Mouse (Mus musculus) erythroid progenitor cell, adult 5-6 weeks (primary cell): ENCODE measurements around the gene Alyref. TPM values are rescaled to one million over a fixed set of nuclear protein-coding genes. Genes with fewer than 3 reads are reported as not detected.

Experiments used
- ATAC-seq: replicated peaks from 2 replicates; pipeline ENCODE4 v1.8.0; 2016; ENCODE audit warnings: moderate number of reproducible peaks, mild to moderate bottlenecking, moderate TSS enrichment, inconsistent platforms; ENCODE audit not compliant: poor library complexity, low FRiP score, severe bottlenecking
- total RNA-seq, 2 experiments: library from RNA; stranded (forward) in 1 of 2; stranded (reverse) in 1 of 2; fragments of 150-400 nt in 1 of 2; fragments of 186-747, 209-891 nt in 1 of 2; gene quantifications; 2 replicates each; pipeline versions ENCODE4 v1.2.3 to v1.2.4; 2015 to 2017; ENCODE audit warnings: low replicate concordance in 2 of 2

Alyref gene
- total RNA-seq, 2 experiments from 2014 or later, result 72.9 to 142 TPM

DNA sequence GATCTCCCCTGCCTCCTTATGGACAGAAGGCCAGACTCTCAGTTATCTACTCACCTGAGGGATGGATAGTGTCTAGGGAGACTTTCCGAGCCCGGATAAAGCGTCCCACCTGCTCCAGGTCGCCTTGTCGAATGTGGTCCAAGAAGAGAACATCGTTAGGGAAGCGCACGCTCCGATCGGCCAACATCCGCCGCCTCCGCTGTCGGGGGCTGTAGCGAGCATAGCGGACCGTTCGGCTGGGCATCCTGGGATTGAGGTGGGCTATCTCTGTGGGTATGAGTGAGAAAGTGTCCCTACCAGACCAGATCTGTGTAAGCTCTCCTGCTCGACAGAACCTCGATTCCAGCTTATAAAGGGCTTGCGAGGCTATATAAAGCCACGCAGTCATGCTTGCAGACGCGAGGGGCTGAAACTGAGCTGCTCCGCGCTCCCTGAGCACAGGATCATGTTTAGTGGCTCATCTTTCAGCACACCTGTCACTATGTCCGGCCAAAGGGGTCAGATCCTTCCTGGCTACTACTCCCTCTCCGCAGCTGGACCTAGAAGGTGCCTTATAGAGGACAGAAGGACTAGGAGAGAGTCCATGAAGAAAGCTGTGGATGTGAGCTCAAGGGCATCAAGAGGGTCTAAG is 47.2 kb downstream of the Alyref start, which contains the start of gene Ppp1r27:
Gene Ppp1r27, minus strand, starts transcription at position 323 of the 631 bp plus-strand sequence.
- ATAC-seq, result no peak

DNA sequence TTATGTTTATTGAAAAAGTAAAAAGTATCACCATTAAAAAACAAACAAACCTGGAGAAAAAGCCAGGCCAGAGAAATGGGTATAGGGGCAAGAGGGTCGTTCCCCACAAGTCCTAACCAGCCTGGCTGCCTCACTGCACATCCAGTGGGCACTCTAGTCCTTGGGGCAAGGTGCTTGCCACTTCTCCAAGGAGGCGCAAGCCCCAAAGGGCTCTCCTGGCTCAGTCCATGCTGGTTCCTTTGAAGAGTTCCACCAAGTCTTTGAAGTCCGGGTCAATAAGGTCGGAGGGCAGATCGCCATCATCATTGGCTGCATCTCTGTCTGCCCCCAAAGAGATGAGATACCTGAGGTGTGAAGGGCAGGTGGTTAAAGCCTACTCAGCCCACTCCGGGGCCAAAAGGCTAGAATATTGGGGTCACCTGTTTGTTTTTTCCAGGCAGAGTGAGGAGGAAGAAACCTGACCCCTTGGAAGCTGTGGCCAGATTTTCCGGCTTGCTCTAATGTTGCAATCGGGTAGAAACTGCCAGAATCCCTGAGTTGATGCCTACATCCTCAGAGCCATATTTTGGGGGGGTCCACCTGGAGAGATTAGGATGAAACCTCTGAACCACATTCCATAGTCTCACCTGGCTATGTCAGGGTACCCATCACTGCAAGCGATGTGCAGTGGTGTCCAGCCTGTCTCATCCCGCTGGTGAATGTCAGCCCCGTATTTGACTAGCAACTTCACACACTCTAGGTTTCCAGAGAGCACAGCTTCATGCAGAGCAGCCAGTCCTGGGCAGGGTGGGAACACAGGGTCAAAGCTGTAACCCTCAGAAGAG is 48.0 kb downstream of the Alyref start:
- no peak for ATAC-seq

DNA sequence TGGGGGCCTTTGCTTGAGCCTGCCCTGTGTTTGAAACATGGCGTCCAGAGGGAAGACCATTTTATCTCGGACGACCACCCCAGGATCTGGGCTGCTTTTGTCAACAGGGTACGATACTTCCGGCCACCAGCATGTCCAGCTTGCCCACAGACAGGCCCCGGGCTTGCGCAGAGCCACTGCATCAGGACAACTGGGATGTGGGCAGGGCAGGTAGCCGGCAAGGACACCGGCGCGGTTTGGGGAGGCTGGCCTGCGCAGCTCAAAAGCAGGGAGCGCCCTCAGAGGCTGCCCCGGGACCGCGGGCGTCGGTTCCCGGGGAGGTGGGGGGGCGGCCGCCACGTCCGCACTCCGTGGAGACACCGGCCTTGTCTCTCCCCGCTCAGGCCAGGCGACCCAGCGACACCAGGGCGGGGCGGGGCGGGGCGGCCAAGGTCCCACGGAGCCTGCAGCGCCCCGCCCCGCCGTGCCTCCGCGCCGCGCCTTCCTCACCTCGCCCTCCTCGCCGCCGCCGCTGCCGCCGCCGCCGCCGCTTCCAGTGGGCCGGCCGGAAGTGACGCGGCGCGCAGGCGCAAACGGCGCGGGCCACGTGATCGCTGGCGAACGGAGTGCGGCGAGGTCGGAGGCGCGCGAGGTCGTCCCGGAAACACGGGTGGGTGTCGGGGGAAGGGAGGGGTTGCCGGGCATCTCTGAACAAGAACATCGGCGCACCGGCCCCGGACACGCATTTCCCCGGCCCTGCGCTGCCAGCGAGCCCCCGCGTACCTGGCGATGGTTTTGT is 48.8 kb downstream of the Alyref start, which contains the start of gene Mcrip1:
Gene Mcrip1, minus strand, starts transcription at position 560 of the 778 bp plus-strand sequence.
- peak; percentile 91 for ATAC-seq

DNA sequence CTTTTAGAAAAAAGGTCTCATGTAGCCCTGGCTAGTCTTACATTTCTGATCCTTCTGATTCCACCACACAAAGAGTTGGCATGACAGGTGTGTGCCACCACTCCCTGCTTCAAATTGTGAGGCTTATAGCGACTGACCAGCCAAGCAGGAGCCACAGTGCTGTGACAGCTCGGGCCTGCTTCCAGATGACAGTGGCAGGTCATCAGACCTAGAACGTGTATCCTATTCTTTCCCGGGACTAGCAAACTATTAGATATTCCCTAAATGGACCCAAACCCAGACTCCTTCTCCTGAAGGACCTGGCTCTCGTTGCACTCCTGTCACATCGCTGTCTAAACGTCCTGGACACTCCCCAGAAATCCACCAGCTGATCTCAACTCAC is 49.4 kb downstream of the Alyref start:
- ATAC-seq, result peak; percentile 17; the same call in 1 of the 2 replicates

DNA sequence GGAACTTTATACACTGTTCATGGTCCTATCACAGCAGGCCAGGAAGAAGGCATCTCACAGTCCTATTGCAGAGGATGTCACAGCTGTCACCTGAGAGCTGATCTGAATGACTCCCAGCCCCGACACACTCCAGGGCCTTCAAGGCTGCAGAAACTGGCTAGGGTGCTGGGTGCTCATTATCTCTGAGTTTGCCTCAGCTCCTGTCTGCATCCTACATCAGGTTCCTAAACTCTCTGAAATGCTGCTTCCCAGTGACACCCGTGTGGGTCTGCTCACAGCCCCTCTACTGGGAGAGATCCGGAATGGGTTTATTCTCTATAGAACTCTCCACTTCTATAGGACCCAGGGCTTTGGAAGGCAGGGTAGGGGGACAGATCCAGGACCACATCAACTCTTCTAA is 50.0 kb downstream of the Alyref start:
- no peak for ATAC-seq

DNA sequence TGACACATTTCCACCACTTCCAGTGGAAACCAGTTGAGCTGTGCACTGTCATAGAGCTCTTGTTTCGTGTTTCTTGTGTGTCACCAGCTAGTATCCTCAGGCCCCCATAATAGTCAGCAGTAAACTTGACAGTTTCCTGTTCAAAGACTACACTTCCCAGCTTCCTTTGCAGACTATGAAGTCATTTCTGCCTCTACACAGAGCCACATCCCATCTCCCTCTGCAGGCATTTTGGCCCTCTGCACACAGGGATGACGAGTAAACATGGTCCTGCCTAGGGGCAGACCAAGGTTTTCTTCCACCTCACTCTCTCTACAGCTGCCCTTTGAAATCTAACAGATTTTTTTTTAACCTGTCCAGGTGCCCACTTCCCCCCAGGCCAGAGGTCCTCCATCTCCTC is 50.7 kb downstream of the Alyref start:
- no peak for ATAC-seq

GRCm38 (mm10) chr11:120545964-120546363 is 52.2 kb downstream of the Alyref start:
- no peak for ATAC-seq

GRCm38 (mm10) chr11:120542376-120542775 is 55.8 kb downstream of the Alyref start:
- no peak for ATAC-seq

Other genes with a start within 250 kb of the Alyref start
Only the 30 nearest of the 35 such genes appear.
- gene Nploc4, start 160.7 kb downstream of the Alyref start, total RNA-seq (2015; ENCODE audit: low replicate concordance), result 35.2 and 47.6 TPM in 2 replicates
- 63.8 and 65.8 TPM in 2 replicates for gene Nploc4, start 160.7 kb downstream of the Alyref start, total RNA-seq (2017; ENCODE audit: low replicate concordance)
- not detected in 2 replicates for gene Tspan10, start 155.7 kb downstream of the Alyref start, total RNA-seq (2015; ENCODE audit: low replicate concordance)
- 0.13 and 1.8 TPM in 2 replicates for gene Tspan10, start 155.7 kb downstream of the Alyref start, total RNA-seq (2017; ENCODE audit: low replicate concordance)
- not detected in 2 replicates for gene Pde6g, start 144.9 kb downstream of the Alyref start, total RNA-seq (2015; ENCODE audit: low replicate concordance)
- not detected in 2 replicates for gene Pde6g, start 144.9 kb downstream of the Alyref start, total RNA-seq (2017; ENCODE audit: low replicate concordance)
- 4.3 TPM in 1 of 2 replicates, not detected in the other for gene Oxld1, start 140.3 kb downstream of the Alyref start, total RNA-seq (2015; ENCODE audit: low replicate concordance)
- gene Oxld1, start 140.3 kb downstream of the Alyref start, total RNA-seq (2017; ENCODE audit: low replicate concordance), result 1.4 and 5.0 TPM in 2 replicates
- 5.8 and 26.8 TPM in 2 replicates for gene Ccdc137, start 140.2 kb downstream of the Alyref start, total RNA-seq (2015; ENCODE audit: low replicate concordance)
- 21.2 and 24.0 TPM in 2 replicates for gene Ccdc137, start 140.2 kb downstream of the Alyref start, total RNA-seq (2017; ENCODE audit: low replicate concordance)
- 13.8 and 22.0 TPM in 2 replicates for gene Arl16, start 130.8 kb downstream of the Alyref start, total RNA-seq (2015; ENCODE audit: low replicate concordance)
- 3.8 and 16.7 TPM in 2 replicates for gene Arl16, start 130.8 kb downstream of the Alyref start, total RNA-seq (2017; ENCODE audit: low replicate concordance)
- 10.8 and 17.6 TPM in 2 replicates for gene Mrpl12, start 113.8 kb downstream of the Alyref start, total RNA-seq (2015; ENCODE audit: low replicate concordance)
- gene Mrpl12, start 113.8 kb downstream of the Alyref start, total RNA-seq (2017; ENCODE audit: low replicate concordance), result 11.6 and 13.7 TPM in 2 replicates
- 7.2 and 17.6 TPM in 2 replicates for gene Slc25a10, start 106.5 kb downstream of the Alyref start, total RNA-seq (2015; ENCODE audit: low replicate concordance)
- 25.4 and 40.1 TPM in 2 replicates for gene Slc25a10, start 106.5 kb downstream of the Alyref start, total RNA-seq (2017; ENCODE audit: low replicate concordance)
- gene Gcgr, start 67.7 kb downstream of the Alyref start, total RNA-seq (2015; ENCODE audit: low replicate concordance), result not detected in 2 replicates
- gene Gcgr, start 67.7 kb downstream of the Alyref start, total RNA-seq (2017; ENCODE audit: low replicate concordance), result not detected in 2 replicates
- gene Mcrip1, start 48.6 kb downstream of the Alyref start, total RNA-seq (2015; ENCODE audit: low replicate concordance), result 19.8 and 23.5 TPM in 2 replicates
- gene Mcrip1, start 48.6 kb downstream of the Alyref start, total RNA-seq (2017; ENCODE audit: low replicate concordance), result 1.7 and 5.6 TPM in 2 replicates
- gene Ppp1r27, start 47.2 kb downstream of the Alyref start, total RNA-seq (2015; ENCODE audit: low replicate concordance), result not detected in 2 replicates
- not detected in 2 replicates for gene Ppp1r27, start 47.2 kb downstream of the Alyref start, total RNA-seq (2017; ENCODE audit: low replicate concordance)
- gene P4hb, start 25.1 kb downstream of the Alyref start, total RNA-seq (2015; ENCODE audit: low replicate concordance), result 101 and 104 TPM in 2 replicates
- gene P4hb, start 25.1 kb downstream of the Alyref start, total RNA-seq (2017; ENCODE audit: low replicate concordance), result 112 and 141 TPM in 2 replicates
- 134 and 150 TPM in 2 replicates for gene Arhgdia, start 16.7 kb downstream of the Alyref start, total RNA-seq (2015; ENCODE audit: low replicate concordance)
- 45.3 and 49.3 TPM in 2 replicates for gene Arhgdia, start 16.7 kb downstream of the Alyref start, total RNA-seq (2017; ENCODE audit: low replicate concordance)
- gene Anapc11, start 56 bp upstream of the Alyref start, total RNA-seq (2015; ENCODE audit: low replicate concordance), result 28.1 and 35.0 TPM in 2 replicates
- gene Anapc11, start 56 bp upstream of the Alyref start, total RNA-seq (2017; ENCODE audit: low replicate concordance), result 2.8 and 12.1 TPM in 2 replicates
- gene Npb, start 10.1 kb upstream of the Alyref start, total RNA-seq (2015; ENCODE audit: low replicate concordance), result not detected in 2 replicates
- not detected in 2 replicates for gene Npb, start 10.1 kb upstream of the Alyref start, total RNA-seq (2017; ENCODE audit: low replicate concordance)
- gene Pcyt2, start 19.6 kb upstream of the Alyref start, total RNA-seq (2015; ENCODE audit: low replicate concordance), result 13.3 and 14.7 TPM in 2 replicates
- gene Pcyt2, start 19.6 kb upstream of the Alyref start, total RNA-seq (2017; ENCODE audit: low replicate concordance), result 20.7 and 23.1 TPM in 2 replicates
- 59.9 and 61.3 TPM in 2 replicates for gene Sirt7, start 26.9 kb upstream of the Alyref start, total RNA-seq (2015; ENCODE audit: low replicate concordance)
- gene Sirt7, start 26.9 kb upstream of the Alyref start, total RNA-seq (2017; ENCODE audit: low replicate concordance), result 81.2 and 85.6 TPM in 2 replicates
- 36.0 TPM in 2 replicates for gene Mafg, start 35.2 kb upstream of the Alyref start, total RNA-seq (2015; ENCODE audit: low replicate concordance)
- gene Mafg, start 35.2 kb upstream of the Alyref start, total RNA-seq (2017; ENCODE audit: low replicate concordance), result 71.3 and 91.6 TPM in 2 replicates
- 2.1 TPM in 1 of 2 replicates, not detected in the other for gene Pycr1, start 45.4 kb upstream of the Alyref start, total RNA-seq (2015; ENCODE audit: low replicate concordance)
- gene Pycr1, start 45.4 kb upstream of the Alyref start, total RNA-seq (2017; ENCODE audit: low replicate concordance), result 1.1 TPM in 1 of 2 replicates, not detected in the other
- gene Myadml2, start 49.8 kb upstream of the Alyref start, total RNA-seq (2015; ENCODE audit: low replicate concordance), result not detected in 2 replicates
- gene Myadml2, start 49.8 kb upstream of the Alyref start, total RNA-seq (2017; ENCODE audit: low replicate concordance), result not detected in 2 replicates
- not detected in 2 replicates for gene Notum, start 62.8 kb upstream of the Alyref start, total RNA-seq (2015; ENCODE audit: low replicate concordance)
- gene Notum, start 62.8 kb upstream of the Alyref start, total RNA-seq (2017; ENCODE audit: low replicate concordance), result not detected in 2 replicates
- gene Aspscr1, start 74.6 kb upstream of the Alyref start, total RNA-seq (2015; ENCODE audit: low replicate concordance), result 33.1 and 41.4 TPM in 2 replicates
- gene Aspscr1, start 74.6 kb upstream of the Alyref start, total RNA-seq (2017; ENCODE audit: low replicate concordance), result 46.0 and 59.7 TPM in 2 replicates
- 7.1 and 35.3 TPM in 2 replicates for gene Cenpx, start 115.4 kb upstream of the Alyref start, total RNA-seq (2015; ENCODE audit: low replicate concordance)
- 15.0 and 21.2 TPM in 2 replicates for gene Cenpx, start 115.4 kb upstream of the Alyref start, total RNA-seq (2017; ENCODE audit: low replicate concordance)
- 3.4 and 6.1 TPM in 2 replicates for gene Lrrc45, start 115.6 kb upstream of the Alyref start, total RNA-seq (2015; ENCODE audit: low replicate concordance)
- 12.3 and 12.9 TPM in 2 replicates for gene Lrrc45, start 115.6 kb upstream of the Alyref start, total RNA-seq (2017; ENCODE audit: low replicate concordance)
- not detected in 2 replicates for gene Rac3, start 123.1 kb upstream of the Alyref start, total RNA-seq (2015; ENCODE audit: low replicate concordance)
- 1.3 and 3.5 TPM in 2 replicates for gene Rac3, start 123.1 kb upstream of the Alyref start, total RNA-seq (2017; ENCODE audit: low replicate concordance)
- gene Dcxr, start 128.9 kb upstream of the Alyref start, total RNA-seq (2015; ENCODE audit: low replicate concordance), result 3.6 TPM in 1 of 2 replicates, not detected in the other
- 7.2 TPM in 1 of 2 replicates, not detected in the other for gene Dcxr, start 128.9 kb upstream of the Alyref start, total RNA-seq (2017; ENCODE audit: low replicate concordance)
- 21.8 and 23.4 TPM in 2 replicates for gene Cbr2, start 133.7 kb upstream of the Alyref start, total RNA-seq (2015; ENCODE audit: low replicate concordance)
- not detected in 2 replicates for gene Cbr2, start 133.7 kb upstream of the Alyref start, total RNA-seq (2017; ENCODE audit: low replicate concordance)
- gene Hmga1b, start 164.4 kb upstream of the Alyref start, total RNA-seq (2015; ENCODE audit: low replicate concordance), result 3.2 and 12.6 TPM in 2 replicates
- 3.0 and 5.7 TPM in 2 replicates for gene Hmga1b, start 164.4 kb upstream of the Alyref start, total RNA-seq (2017; ENCODE audit: low replicate concordance)
- gene Rfng, start 185.8 kb upstream of the Alyref start, total RNA-seq (2015; ENCODE audit: low replicate concordance), result 3.2 and 6.7 TPM in 2 replicates
- 0.91 and 1.3 TPM in 2 replicates for gene Rfng, start 185.8 kb upstream of the Alyref start, total RNA-seq (2017; ENCODE audit: low replicate concordance)
- gene Gps1, start 185.9 kb upstream of the Alyref start, total RNA-seq (2015; ENCODE audit: low replicate concordance), result 31.4 and 39.0 TPM in 2 replicates
- gene Gps1, start 185.9 kb upstream of the Alyref start, total RNA-seq (2017; ENCODE audit: low replicate concordance), result 17.6 and 19.9 TPM in 2 replicates